8 mouse cellular contexts compared by ENCODE assay signal in the genomic region with DNA sequence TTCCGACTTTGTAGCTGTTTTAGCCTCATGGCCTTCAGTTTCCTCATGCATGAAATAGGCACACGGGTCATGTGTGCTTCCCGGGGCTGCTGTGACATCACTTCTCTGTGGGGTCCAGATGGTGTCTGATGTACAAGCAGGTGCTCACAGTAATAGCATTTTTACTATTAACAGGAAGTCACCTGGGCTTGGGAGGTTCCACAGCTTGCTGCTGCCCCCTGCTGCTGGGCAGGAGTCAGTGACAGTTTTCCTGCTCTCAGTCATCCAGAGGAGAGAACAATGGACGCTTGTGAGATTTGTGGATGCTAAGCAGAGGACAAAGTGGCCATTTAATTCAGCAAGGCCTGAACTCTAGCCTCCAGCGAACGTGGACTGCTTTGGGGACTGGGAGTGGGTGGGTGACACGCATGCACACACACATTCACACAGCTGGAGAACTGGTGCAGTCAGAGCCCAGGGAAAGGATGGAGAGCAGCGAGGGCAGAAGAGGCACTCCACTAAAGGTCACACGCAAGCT. TPM values are rescaled to one million over a fixed set of nuclear protein-coding genes. Genes with fewer than 3 reads are reported as not detected.
DNase-seq lines count a peak whose midpoint lies in the region; ATAC-seq and TF ChIP-seq lines count a peak whose summit lies in the region.

No protein-coding gene starts in this region.

- H3K4me3 ChIP-seq in ES-E14 (ENCODE audit: insufficient read depth in 1 of 2, low read depth in 1 of 2, low read length in 2 of 2, poor library complexity in 1 of 2, severe bottlenecking in 1 of 2), result no peak overlapping the region
- no peak overlapping the region for H3K4me3 ChIP-seq in hindbrain, embryonic 12.5 days
- H3K4me3 ChIP-seq in lung, postnatal 0 days (ENCODE audit: low read depth, low read length), result no peak overlapping the region

- H3K4me2 ChIP-seq in hindbrain, embryonic 12.5 days (replicated peaks), result no peak overlapping the region
- H3K4me2 ChIP-seq in lung, postnatal 0 days (replicated peaks; ENCODE audit: low read depth, low read length), result no peak overlapping the region

- WGBS in hindbrain, embryonic 12.5 days, result 36% methylated on average over 9 of the region's 9 CpGs
- WGBS in lung, postnatal 0 days, result 50% methylated on average over 9 of the region's 9 CpGs

- no peaks in the 10 kb centered on the region for H3K27me3 ChIP-seq in hindbrain, embryonic 12.5 days
- H3K27me3 ChIP-seq in lung, postnatal 0 days (replicated peaks; ENCODE audit: insufficient read depth, low read length), result no peaks in the 10 kb centered on the region

- H3K27ac ChIP-seq in ES-E14 (ENCODE audit: insufficient read depth, low read depth, low read length, poor library complexity, severe bottlenecking), result no peak overlapping the region
- peak overlapping the region; percentile 77 for H3K27ac ChIP-seq in hindbrain, embryonic 12.5 days
- no peak overlapping the region for H3K27ac ChIP-seq in lung, postnatal 0 days (ENCODE audit: low read length)

- no peak for TF ChIP-seq POLR2A in brain, embryonic 14.5 days (IDR thresholded peaks at IDR 0.05; ENCODE audit: borderline replicate concordance, extremely low read depth, insufficient read depth, insufficient read length, poor library complexity, severe bottlenecking)

- peaks cover 39% of the 10 kb centered on the region for H3K36me3 ChIP-seq in ES-E14 (ENCODE audit: control insufficient read depth, insufficient read depth, low read length, poor library complexity, severe bottlenecking)
- H3K36me3 ChIP-seq in hindbrain, embryonic 12.5 days, result peaks cover 44% of the 10 kb centered on the region
- peaks cover 22% of the 10 kb centered on the region for H3K36me3 ChIP-seq in lung, postnatal 0 days (ENCODE audit: insufficient read depth, low read length)

- no peaks in the 10 kb centered on the region for H3K9me3 ChIP-seq in ES-E14 (ENCODE audit: control insufficient read depth, insufficient read depth, low read depth, low read length)
- H3K9me3 ChIP-seq in hindbrain, embryonic 12.5 days (replicated peaks), result no peaks in the 10 kb centered on the region
- no peaks in the 10 kb centered on the region for H3K9me3 ChIP-seq in lung, postnatal 0 days (ENCODE audit: low read length)

- H3K9ac ChIP-seq in ES-E14 (ENCODE audit: insufficient read depth, low read depth, low read length, poor library complexity, severe bottlenecking), result no peak overlapping the region
- peak overlapping the region; percentile 35; the same call in 1 of the 2 replicates for H3K9ac ChIP-seq in hindbrain, embryonic 12.5 days
- H3K9ac ChIP-seq in lung, postnatal 0 days (replicated peaks; ENCODE audit: low read depth), result no peak overlapping the region

- peak; percentile 61 for ATAC-seq in hindbrain, embryonic 12.5 days (ENCODE audit: low FRiP score)
- peak; percentile 47 for ATAC-seq in lung, postnatal 0 days

- in situ Hi-C loops in ES-E14 (cut with MboI; ENCODE audit: low sequenced_read_pairs in 2 of 2, unreplicated experiment in 2 of 2), result no loop called here

- no peaks in the 10 kb centered on the region for H3K4me1 ChIP-seq in ES-E14 (ENCODE audit: control insufficient read depth in 2 of 2, insufficient read depth in 2 of 2, low read length in 2 of 2, poor library complexity in 1 of 2)
- H3K4me1 ChIP-seq in hindbrain, embryonic 12.5 days, result peaks cover 17% of the 10 kb centered on the region
- peaks cover 4% of the 10 kb centered on the region; the same call in 1 of the 2 replicates for H3K4me1 ChIP-seq in lung, postnatal 0 days (ENCODE audit: insufficient read depth, low read depth, low read length)

- TF ChIP-seq CTCF in brain, embryonic 14.5 days (IDR thresholded peaks at IDR 0.05; ENCODE audit: borderline replicate concordance, extremely low read depth, insufficient read depth, insufficient read length), result peak; percentile 91
- TF ChIP-seq CTCF in lung, postnatal 0 days (IDR thresholded peaks at IDR 0.05), result peak; percentile 91

- DNase-seq in ES-E14 (ENCODE audit: low read depth, low spot score), result peak; percentile 35
- peak; percentile 87 for DNase-seq in brain, embryonic 14.5 days (ENCODE audit: low read depth)
- peak; percentile 29 for DNase-seq in fibroblast of lung, adult 2 months (ENCODE audit: low read depth)
- peak; percentile 57 for DNase-seq in layer of hippocampus, adult 9-11 months
- DNase-seq in lung, postnatal 0 days (ENCODE audit: low spot score), result peak; percentile 70
- DNase-seq in ovary, postnatal 36 days (ENCODE audit: low spot score), result peak; percentile 59
- DNase-seq in thymus, postnatal 10 days (ENCODE audit: low spot score in 2 of 2), result peak; percentile 71 to 88

- TF ChIP-seq EP300 in lung, postnatal 0 days (IDR thresholded peaks at IDR 0.05), result no peak

TF ChIP-seq in ES-E14, 5 proteins besides CTCF, POLR2A, EP300 and RAD21:
- TF ChIP-seq MAFK (IDR thresholded peaks at IDR 0.05; ENCODE audit: insufficient read depth, low read depth, low read length), result no peak
- peak; percentile 63; the same call in 1 of the 2 replicates for TF ChIP-seq ZC3H11A (IDR thresholded peaks at IDR 0.05; ENCODE audit: borderline replicate concordance, low read depth, low read length)

RNA-seq across cellular contexts. Expression of a gene that starts 35.7 kb away (rescaled TPM):
- 0.58 TPM in 1 of 2 replicates, not detected in the other for total RNA-seq in ES-E14 (2012; rRNA removed)
- polyA plus RNA-seq in brain, embryonic 14.5 days (2012; rRNA removed), result 0.53 and 0.64 TPM in 2 replicates
- 0.30 and 0.57 TPM in 2 replicates for polyA plus RNA-seq in hindbrain, embryonic 12.5 days (2016; fragmentation: Nextera tagmentation; extraction: Ambion mirVana)
- 0.38 and 0.65 TPM in 2 replicates for polyA plus RNA-seq in lung, postnatal 0 days (2015; fragmentation: Nextera tagmentation; extraction: Ambion mirVana)

Comparison
In these comparisons a context has a peak if more than half of its experiments do, and no peak if none do; other contexts are left out.
1. DNase-seq: peak in every context shown above with its lines; median percentile 87 in brain, embryonic 14.5 days; 80 in thymus, postnatal 10 days; 70 in lung, postnatal 0 days; 59 in ovary, postnatal 36 days; 57 in layer of hippocampus, adult 9-11 months; 35 in ES-E14; 29 in fibroblast of lung, adult 2 months.